Mouse (Mus musculus) adrenal gland, postnatal 10 days (tissue): ENCODE measurements around the gene Tprg. TPM values are rescaled to one million over a fixed set of nuclear protein-coding genes. Genes with fewer than 3 reads are reported as not detected.
A peak's percentile ranks its signal among the peaks of the same experiment; 100 is the strongest.

Source experiments
- DNase-seq: peaks from one replicate; pipeline ENCODE4 v3.0.0; 2021; ENCODE audit warnings: mixed read lengths
- long read RNA-seq, 2 experiments: library from polyadenylated mRNA; stranded (forward); transcript quantifications; one replicate each; pipeline ENCODE4 v2.0.0; 2021
- total RNA-seq, 2 experiments: library from RNA; stranded (reverse); gene quantifications; 2 replicates each; pipeline ENCODE4 v1.2.3; 2021

Gene Tprg
- total RNA-seq: not detected
- long read RNA-seq, experiment 1: 0 reads
- long read RNA-seq, experiment 2, partial matches to known transcripts: 0 of 1 reads
- long read RNA-seq, experiment 2, other reads (novel, unspliced or antisense): 1 of 1 reads

- no peak for DNase-seq
Measured at GRCm38 (mm10) chr16:25286517-25286916, at the start of gene Tprg. TSS of gene Tprg (plus strand) at chr16:25286817.

DNA sequence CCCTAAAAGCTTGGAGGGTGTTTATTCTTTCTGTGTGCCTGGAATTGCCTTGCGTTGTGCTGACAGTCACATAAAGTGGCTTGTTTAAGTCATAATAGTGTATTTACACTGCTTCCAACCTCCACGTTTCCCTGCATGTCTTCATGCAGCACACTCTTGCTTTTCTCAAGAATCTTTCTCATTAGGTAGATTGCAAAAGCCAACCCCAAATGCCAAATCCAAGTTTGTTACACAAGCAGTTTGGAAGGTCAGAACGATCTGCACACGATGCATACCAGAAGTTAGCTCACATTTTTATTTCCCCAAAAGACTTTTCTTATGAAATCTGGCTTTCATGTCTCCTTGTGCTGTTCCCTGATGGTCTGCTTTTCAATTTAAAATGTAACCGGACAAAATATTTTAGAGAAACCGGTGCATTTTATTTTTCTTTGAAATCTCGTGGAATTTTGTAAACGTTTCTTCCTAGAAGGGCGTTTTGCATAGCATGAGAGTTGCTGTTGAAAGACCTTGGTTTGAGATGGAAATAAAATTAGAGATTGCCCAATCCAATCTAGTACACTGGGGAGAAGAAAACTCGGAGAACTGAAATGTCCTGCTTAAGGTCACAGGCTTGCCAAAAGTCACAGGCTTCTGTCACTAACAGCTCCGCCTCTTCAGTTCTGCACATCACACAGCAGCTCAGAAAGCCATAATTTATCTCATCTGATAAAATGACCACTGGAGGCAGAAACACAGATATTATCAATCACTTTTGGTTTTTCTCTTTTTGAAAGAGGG lies 48.2 kb upstream of the Tprg start:
- peak; percentile 49 for DNase-seq

DNA sequence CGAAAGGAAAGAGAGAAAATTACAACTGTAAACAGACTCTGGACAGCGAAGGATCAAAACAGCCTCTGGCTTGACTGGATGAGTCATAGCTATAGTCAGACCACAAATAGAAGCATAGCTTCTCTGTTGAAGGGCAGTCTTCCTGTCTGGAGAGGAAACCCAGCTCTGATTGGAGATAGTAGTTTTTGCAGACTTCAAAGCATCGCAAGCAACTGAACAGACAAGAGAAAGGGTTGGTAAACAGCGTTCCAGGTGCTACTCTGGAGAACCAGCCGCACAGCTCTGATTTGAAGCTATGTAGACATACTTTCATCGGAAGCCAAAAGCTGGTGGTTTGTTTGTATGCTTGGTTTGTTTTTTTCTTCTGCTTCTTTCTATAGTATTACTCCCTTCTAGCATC lies 37.7 kb upstream of the Tprg start:
- no peak for DNase-seq

GRCm38 (mm10) chr16:25250129-25250749 lies 36.4 kb upstream of the Tprg start:
- DNase-seq: no peak

DNA sequence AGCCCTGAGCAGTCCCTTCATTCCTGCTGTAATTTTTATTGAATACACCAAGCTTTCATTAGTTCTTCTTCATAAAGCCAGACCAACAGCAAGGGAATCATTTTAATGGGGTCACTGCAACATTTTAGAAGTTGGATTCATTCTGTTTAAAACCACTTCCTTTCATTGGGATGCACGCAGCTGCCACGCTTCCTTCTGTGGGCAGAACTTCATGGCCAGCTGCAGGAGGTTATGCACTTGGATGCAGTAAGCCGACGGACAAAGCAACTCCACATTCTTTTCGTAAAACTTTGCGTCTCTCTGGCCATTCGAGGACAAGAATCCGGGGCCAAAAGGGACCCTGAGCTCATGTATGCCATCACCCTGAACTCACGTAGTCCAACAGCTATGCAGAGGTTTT lies 35.5 kb upstream of the Tprg start:
- no peak for DNase-seq

GRCm38 (mm10) chr16:25254646-25255045 lies 32.0 kb upstream of the Tprg start:
- DNase-seq: no peak

DNA sequence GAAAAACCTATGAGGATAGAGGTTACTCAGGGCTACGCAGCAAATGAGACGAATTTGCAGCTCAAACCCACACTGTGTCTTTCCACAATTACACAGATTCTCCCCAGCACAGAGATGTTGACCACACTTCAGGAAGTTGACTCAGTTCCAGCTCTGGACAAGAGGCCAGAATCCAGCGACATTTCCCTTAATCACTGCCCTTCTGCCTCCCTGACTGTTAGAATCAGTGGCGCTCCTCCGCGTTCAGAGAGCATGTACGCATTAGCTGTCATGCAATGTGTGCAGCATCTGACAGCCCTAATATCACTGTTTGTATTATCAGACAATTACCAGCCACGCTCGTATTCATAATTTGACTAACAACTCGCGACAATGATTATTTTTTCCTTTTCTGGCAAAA lies 31.4 kb upstream of the Tprg start:
- DNase-seq: no peak

- DNase-seq: no peak
Measured at GRCm38 (mm10) chr16:25255603-25256260, 30.9 kb upstream of the Tprg start.

DNA sequence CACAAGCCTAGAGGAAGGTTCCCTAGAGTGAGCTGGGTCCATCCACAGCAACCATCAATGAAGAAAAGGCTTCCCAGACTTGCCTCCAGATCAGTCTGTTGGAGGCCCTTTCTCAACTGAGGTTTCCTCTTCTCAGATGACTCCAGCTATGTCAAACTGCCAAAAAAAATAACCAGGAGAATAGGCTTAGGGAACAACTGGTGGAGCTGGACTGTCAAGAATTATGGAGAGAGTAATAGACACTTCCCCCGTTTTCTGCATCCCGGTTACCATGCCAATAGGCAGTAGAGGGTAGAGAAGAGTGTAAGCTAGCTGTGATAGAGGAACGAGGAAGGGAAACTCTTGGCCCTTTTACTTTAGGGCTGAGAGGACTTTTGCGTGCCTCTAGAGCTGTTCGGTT lies 24.3 kb upstream of the Tprg start:
- no peak for DNase-seq

GRCm38 (mm10) chr16:25262965-25263364 lies 23.7 kb upstream of the Tprg start:
- no peak for DNase-seq

DNA sequence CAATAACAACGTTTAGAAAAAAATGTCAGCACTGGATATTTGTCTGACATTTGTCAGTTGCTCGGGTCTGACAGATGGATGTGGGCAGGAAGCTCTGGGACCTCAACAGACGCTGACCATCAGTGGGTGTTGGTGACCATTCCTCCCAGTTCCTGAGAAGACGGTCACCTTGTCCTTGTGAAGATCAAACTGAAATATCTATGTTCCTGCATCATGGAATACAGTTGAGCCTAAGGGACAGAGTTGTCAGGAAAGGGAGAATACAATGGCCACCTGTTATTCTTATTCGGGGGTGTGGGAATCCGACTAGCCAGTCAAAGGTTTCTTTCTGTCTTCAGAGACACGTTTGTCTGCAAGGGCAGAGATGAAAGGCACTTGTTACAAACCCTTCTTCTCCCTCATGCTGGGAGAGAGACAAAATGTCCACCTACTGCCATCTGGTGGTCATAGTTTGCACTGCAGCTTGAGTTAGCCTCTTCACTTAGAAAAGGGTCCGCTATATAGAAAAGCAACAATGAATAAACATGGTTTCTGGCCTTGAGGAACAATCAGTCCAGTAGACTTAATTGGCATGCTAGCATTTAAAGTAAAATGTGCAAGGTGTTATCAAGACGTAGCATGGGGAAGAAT lies 23.0 kb upstream of the Tprg start:
- DNase-seq: peak; percentile 90

DNA sequence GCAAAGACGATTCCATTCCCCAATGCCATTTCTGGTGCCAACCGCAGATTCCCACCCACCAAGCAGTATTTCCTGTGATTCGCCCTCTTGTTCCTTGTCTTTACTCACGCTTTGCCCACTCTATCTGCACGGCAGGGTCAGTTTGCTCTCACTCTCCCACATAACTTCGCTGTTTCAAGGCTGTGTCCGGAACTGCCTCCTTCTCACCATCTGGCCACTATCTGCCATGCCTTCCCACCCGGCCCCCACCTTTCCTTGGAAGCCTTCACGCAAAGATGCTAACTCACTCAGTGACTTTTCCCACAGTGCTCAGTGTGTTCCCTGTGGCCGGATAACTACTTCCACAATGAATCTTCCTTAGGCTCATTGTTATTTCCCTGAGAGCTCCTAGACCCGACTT lies 21.4 kb upstream of the Tprg start:
- DNase-seq: no peak

DNA sequence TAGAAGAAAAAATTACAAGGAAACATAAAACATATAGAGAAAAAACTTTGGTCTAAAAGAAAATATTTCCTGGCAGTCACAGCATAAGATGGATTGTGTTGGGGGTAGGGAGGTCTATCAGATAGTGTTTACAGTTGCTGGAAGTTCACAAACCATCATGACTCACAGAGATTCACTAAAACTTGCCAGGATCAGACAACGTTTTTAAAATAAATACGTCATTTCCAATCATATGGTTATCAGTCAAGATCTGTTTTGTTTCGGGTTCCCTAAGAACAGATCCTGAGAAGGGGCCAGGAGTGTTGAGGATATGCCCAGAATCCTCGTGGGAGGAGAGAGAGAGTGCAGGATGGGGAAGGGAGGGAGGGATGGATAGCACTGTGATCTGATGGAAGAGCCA lies 18.3 kb upstream of the Tprg start:
- DNase-seq: no peak

DNA sequence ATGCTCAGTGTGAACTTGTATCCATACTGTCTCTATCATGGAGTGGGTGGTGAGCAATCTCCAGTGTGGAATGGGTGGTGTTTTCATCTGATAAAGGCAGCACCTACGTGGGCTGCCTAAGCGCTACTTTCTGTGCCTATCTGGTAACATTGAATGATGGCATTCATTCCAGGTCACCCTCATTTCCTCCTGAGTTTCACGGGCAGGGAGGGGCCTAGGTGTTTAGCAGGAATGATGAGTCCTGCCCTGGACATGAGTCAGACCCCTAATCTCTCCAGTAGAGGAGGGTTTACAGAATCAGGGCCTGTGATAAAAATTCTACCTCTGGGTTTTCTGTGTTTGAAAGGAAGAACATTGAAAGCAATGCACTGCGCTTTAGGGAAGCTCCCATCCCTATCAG lies 4.1 kb upstream of the Tprg start:
- no peak for DNase-seq

- no peak for DNase-seq
Measured at GRCm38 (mm10) chr16:25293753-25294152, 7.1 kb downstream of the Tprg start.

DNA sequence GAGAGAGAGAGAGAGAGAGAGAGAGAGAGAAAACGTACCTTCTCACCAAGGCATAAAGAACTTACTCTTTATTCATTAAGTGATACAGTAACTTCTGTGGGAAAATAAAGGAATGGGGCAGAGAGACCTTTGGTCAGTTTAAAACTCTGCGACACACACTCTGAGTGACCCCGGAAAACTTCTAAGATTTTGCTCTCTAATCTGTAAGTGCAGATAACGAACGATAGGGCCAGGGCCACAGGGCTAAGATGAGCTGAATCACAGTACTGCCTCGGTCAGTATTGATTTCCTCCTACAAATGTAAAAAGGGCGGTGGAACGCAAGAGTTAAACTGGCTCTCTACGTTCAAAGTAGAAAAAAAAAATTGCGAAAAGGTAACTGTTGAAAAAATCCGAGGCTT lies 8.9 kb downstream of the Tprg start:
- no peak for DNase-seq

GRCm38 (mm10) chr16:25296746-25297145 lies 10.1 kb downstream of the Tprg start:
- no peak for DNase-seq

- DNase-seq: peak; percentile 5
Measured at GRCm38 (mm10) chr16:25298204-25298603, 11.6 kb downstream of the Tprg start.

DNA sequence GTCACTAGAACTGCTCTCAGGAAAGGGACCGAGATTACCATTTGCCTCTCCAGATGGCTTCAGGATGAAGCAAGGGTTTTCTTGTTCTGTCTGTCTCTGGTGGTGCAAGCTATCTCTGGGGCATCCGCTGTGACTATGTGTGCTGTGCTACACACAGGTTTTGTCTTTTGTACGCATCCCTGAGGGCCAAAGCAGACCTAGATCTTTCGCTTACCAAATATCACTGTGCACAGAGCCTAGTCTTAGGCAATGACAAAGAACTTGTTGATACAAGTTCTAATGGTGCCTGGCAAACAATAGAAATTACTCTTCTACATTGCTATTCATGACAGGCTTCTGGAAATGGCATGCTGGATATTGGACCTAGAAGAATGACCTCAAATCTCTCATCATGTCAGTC lies 16.0 kb downstream of the Tprg start:
- DNase-seq: no peak

DNA sequence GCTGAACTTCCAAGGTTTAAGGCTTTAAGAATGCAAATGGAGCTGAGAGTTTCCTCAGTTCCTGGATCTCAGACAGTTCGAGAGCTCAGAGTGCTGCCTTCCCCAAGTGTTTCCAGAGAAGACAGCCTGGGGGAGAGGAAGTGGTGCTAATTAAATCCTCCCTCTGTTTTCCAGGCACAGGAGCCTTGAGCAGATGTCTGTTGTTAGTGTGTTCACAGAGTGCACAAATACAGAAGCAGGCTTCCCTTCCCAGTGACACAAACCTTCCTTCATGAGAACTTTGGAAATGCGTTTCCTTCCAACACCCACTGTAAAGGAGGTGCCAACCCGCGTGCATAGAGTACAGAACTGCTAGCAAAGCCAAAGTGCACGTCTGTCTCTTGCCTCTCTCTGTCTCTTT lies 27.4 kb downstream of the Tprg start:
- DNase-seq: no peak

GRCm38 (mm10) chr16:25315090-25315489 lies 28.5 kb downstream of the Tprg start:
- DNase-seq: no peak

DNA sequence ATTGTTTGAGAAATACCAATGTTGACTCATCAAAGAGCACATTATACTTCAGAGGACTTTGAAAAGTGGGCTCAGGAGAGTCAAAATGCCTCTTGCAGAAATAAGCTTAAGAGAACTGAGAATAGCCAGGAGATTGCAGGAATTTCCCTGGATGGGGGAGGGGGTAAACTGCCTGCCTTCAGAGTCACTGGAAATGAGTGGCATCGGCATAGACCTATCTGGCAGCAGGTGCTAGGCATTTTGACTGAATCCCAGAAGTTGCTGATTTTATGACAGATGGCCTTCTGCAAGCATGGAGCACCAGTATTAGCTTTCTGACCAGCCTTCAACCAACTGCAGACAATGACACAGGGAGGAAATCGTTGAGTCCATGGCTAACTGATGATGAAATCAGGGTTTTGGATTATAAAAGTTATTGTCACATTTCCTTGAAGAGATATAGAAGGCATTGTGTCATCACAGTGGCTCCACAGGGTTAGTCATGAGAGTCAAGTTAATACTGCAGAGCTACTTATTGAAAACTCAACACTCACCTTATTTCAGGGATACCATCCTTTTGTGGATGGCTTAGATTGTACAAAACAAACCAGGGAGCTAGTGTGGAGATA lies 39.1 kb downstream of the Tprg start:
- no peak for DNase-seq
